Mouse (Mus musculus) cerebellum, adult 2 months (tissue): Measurements from ENCODE around the gene Gmcl1.
A peak's percentile ranks its signal among the peaks of the same experiment; 100 is the strongest.

Source experiments
- CTCF ChIP-seq: fragments of 200-500 bp; IDR thresholded peaks from 2 replicates; pipeline ENCODE4 v1.5.1; 2011; ENCODE audit warnings: low read depth, mild to moderate bottlenecking, control low read depth, low read length, moderate library complexity, borderline replicate concordance; ENCODE audit not compliant: insufficient read depth
- POLR2A ChIP-seq: fragments of 200-500 bp; IDR thresholded peaks from 2 replicates; pipeline ENCODE4 v1.6.1; 2011; ENCODE audit warnings: low read length, control low read depth, borderline replicate concordance; ENCODE audit not compliant: insufficient read depth

- peak; percentile 57; the same call in 1 of the 2 replicates for TF ChIP-seq CTCF
- TF ChIP-seq POLR2A, result no peak
Observed at GRCm38 (mm10) chr6:86694465-86694864, 38.7 kb downstream of the Gmcl1 start.
